Mouse (Mus musculus) myocyte (in vitro differentiated cells): ENCODE measurements at regions not wholly inside any gene's neighbourhood (a gene's known extent, or its start where the extent isn't known, plus 50 kb on each side); places are given as distances from the start of the nearest gene placed in this dataset.

Experiments used
- CEBPB ChIP-seq: IDR thresholded peaks from 2 replicates; pipeline ENCODE4 v1.6.1; 2011; ENCODE audit warnings: mild to moderate bottlenecking, moderate library complexity; ENCODE audit not compliant: poor library complexity, insufficient read depth, severe bottlenecking
- E2F4 ChIP-seq: IDR thresholded peaks from one replicate; pipeline ENCODE4 v1.6.1; 2011; ENCODE audit warnings: mild to moderate bottlenecking, control low read depth, moderate library complexity; ENCODE audit not compliant: insufficient read depth
- MAX ChIP-seq: IDR thresholded peaks from one replicate; pipeline ENCODE4 v1.6.1; 2011; ENCODE audit warnings: low read depth, mild to moderate bottlenecking, control low read depth
- MYOD1 ChIP-seq, 3 experiments: IDR thresholded peaks; one replicate each; pipeline ENCODE4 v1.6.1; 2011; ENCODE audit warnings: control low read depth in 2 of 3, low read depth in 2 of 3, mild to moderate bottlenecking in 2 of 3, moderate library complexity in 1 of 3; ENCODE audit not compliant: insufficient read length in 2 of 3, control insufficient read depth in 1 of 3
- MYOG ChIP-seq, 3 experiments: IDR thresholded peaks; one replicate each; pipeline ENCODE4 v1.6.1; 2011; ENCODE audit warnings: control low read depth in 2 of 3, low read depth in 2 of 3, mild to moderate bottlenecking in 2 of 3; ENCODE audit not compliant: insufficient read length in 2 of 3, control insufficient read depth in 1 of 3, insufficient read depth in 1 of 3
- POLR2A ChIP-seq: IDR thresholded peaks from one replicate; pipeline ENCODE4 v1.6.1; 2011; ENCODE audit warnings: low read depth, mild to moderate bottlenecking, control low read depth, moderate library complexity; ENCODE audit not compliant: insufficient read length
- POLR2AphosphoS2 ChIP-seq: IDR thresholded peaks from one replicate; pipeline ENCODE4 v1.6.1; 2011; ENCODE audit warnings: low read depth, control low read depth; ENCODE audit not compliant: insufficient read length
- REST ChIP-seq: IDR thresholded peaks from one replicate; pipeline ENCODE4 v1.6.1; 2011; ENCODE audit warnings: mild to moderate bottlenecking, control low read depth, moderate library complexity; ENCODE audit not compliant: insufficient read depth, insufficient read length
- TCF12 ChIP-seq: IDR thresholded peaks from one replicate; pipeline ENCODE4 v1.6.1; 2011; ENCODE audit warnings: mild to moderate bottlenecking, control low read depth; ENCODE audit not compliant: poor library complexity, insufficient read depth, severe bottlenecking
- TCF3 ChIP-seq: IDR thresholded peaks from one replicate; pipeline ENCODE4 v1.6.1; 2011; ENCODE audit warnings: low read depth, control low read depth; ENCODE audit not compliant: insufficient read length
- USF1 ChIP-seq: IDR thresholded peaks from one replicate; pipeline ENCODE4 v1.6.1; 2011; ENCODE audit warnings: low read depth, mild to moderate bottlenecking, control low read depth, moderate library complexity

DNA sequence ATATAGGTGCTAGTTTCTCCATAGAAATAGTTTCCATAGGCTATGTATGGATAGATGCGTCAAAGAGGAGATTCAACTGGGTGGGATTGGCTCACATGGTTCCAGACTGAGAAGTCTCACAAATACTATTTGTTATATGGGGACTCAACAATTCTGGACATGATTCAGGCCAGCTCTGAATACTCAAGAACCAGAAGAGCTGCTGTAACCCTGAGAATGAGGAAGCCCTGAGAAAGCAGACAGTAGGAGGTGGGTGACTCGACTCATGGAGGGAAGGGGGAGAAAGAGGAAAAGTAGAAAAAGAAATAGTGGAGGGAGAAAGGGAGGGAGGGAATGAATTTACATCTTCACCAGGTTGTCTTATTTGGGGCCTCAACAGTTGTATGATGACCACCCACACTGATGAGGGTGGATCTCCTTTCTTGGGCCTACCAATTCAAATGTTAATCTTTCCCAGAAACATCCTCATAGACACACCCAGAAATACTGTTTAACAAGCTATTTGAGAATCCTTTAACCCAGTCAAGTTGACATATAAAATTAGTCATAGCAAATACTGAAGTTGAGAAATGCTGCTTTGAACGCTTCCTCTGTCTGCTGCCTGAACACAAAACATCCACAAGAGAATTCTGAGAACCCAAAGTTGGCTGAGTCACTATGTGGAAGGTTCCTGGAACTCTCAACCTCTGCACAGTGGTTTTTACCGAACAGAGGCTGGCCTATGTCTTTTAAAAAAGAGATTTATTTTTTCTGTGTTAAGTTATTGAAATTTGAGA is 54.8 kb upstream of the Ccdc80 start:
- TF ChIP-seq E2F4 (no peak), POLR2A (no peak), POLR2AphosphoS2 (no peak), MAX (no peak), MYOG (IDR thresholded peaks at IDR 0.05; ENCODE audit: control insufficient read depth in 1 of 3, insufficient read depth in 1 of 3, insufficient read length in 2 of 3, low read depth in 2 of 3) (no peak), USF1 (no peak), TCF12 (no peak), MYOD1 (IDR thresholded peaks at IDR 0.05; ENCODE audit: control insufficient read depth in 1 of 3, insufficient read length in 2 of 3, low read depth in 2 of 3) (no peak), TCF3 (no peak), CEBPB (peak; percentile 77), REST (no peak)
